Mouse (Mus musculus): ENCODE measurements around the gene Keap1.

- TF ChIP-seq POLR2A (IDR thresholded peaks at IDR 0.05; ENCODE audit: low read depth, low read length) (no peak), CTCF (conservative IDR thresholded peaks at IDR 0.05; ENCODE audit: insufficient read depth, insufficient read length, low read depth, low read length) (0 out of 2 replicates have a peak, but pooled peaks have one; percentile 13)
Observed at GRCm38 (mm10) chr9:21189905-21190304, 49.3 kb downstream of the Keap1 start.
